Comparison of ENCODE assay signal across 15 mouse cellular contexts in genomic region chr16:45108203-45108878, GRCm38 (mm10).
"Had no signal": no experiment of that assay in that cellular context is flagged by ENCODE, and none has a peak within 500 bp of the region (broad histone marks: within the 10 kb centered on the region; RNA-seq: fewer than 3 reads in every experiment).

No protein-coding gene starts in this region.

- ATAC-seq: intestine, postnatal 0 days; liver, embryonic 12.5 days; midbrain, embryonic 15.5 days had no signal

- H3K27ac ChIP-seq: left cerebral cortex, adult 2 months; limb, embryonic 10.5 days; liver, embryonic 12.5 days; midbrain, embryonic 15.5 days; neural tube, embryonic 13.5 days; stomach, postnatal 0 days had no signal

- H3K27me3 ChIP-seq: liver, embryonic 12.5 days; midbrain, embryonic 15.5 days; neural tube, embryonic 13.5 days had no signal

- H3K4me2 ChIP-seq: liver, embryonic 12.5 days; lung, embryonic 14.5 days; midbrain, embryonic 11.5 days; midbrain, embryonic 15.5 days; neural tube, embryonic 13.5 days had no signal

- H3K4me1 ChIP-seq: limb, embryonic 10.5 days; liver, embryonic 12.5 days; midbrain, embryonic 15.5 days; neural tube, embryonic 13.5 days had no signal

- DNase-seq: kidney, adult 8-10 months; kidney, postnatal 25 days; lung, embryonic 14.5 days; lung, postnatal 10 days; lung, postnatal 4 days; right cerebral cortex, postnatal 14 days had no signal

- H3K9me3 ChIP-seq: limb, embryonic 10.5 days; liver, embryonic 12.5 days; megakaryocyte, embryonic 14.5 days; midbrain, embryonic 15.5 days; neural tube, embryonic 13.5 days had no signal

- H3K9ac ChIP-seq: liver, embryonic 12.5 days; lung, embryonic 14.5 days; midbrain, embryonic 15.5 days; neural tube, embryonic 13.5 days had no signal

- H3K4me3 ChIP-seq: left cerebral cortex, adult 2 months; limb, embryonic 10.5 days; liver, embryonic 12.5 days; megakaryocyte, embryonic 14.5 days; midbrain, embryonic 15.5 days; neural tube, embryonic 13.5 days had no signal

- H3K36me3 ChIP-seq: liver, embryonic 12.5 days; midbrain, embryonic 15.5 days; neural tube, embryonic 13.5 days had no signal
